8 mouse cellular contexts compared by ENCODE assay signal in genomic region chr16:35768469-35768784, GRCm38 (mm10). TPM values are rescaled to one million over a fixed set of nuclear protein-coding genes. Genes with fewer than 3 reads are reported as not detected.
DNase-seq lines count a peak whose midpoint lies in the region; ATAC-seq lines count a peak whose summit lies in the region.

No protein-coding gene starts in this region.

- peak; percentile 7 for DNase-seq in kidney, adult 9 months
- no peak for DNase-seq in kidney, adult 11 months
- no peak for DNase-seq in urinary bladder, postnatal 14 days (ENCODE audit: low spot score)
- DNase-seq in frontal cortex, adult 2 months (ENCODE audit: extremely low spot score in 1 of 2, low spot score in 1 of 2): no peak
- no peak for DNase-seq in layer of hippocampus, adult 9-10 months (ENCODE audit: low spot score)

- peaks cover 39% of the 10 kb centered on the region for H3K4me1 ChIP-seq in hindbrain, embryonic 15.5 days (replicated peaks)
- peaks cover 41% of the 10 kb centered on the region for H3K4me1 ChIP-seq in midbrain, embryonic 15.5 days

- no peaks in the 10 kb centered on the region for H3K36me3 ChIP-seq in hindbrain, embryonic 15.5 days
- no peaks in the 10 kb centered on the region for H3K36me3 ChIP-seq in midbrain, embryonic 15.5 days (replicated peaks)

- H3K4me3 ChIP-seq in hindbrain, embryonic 15.5 days: peak overlapping the region; percentile 59
- H3K4me3 ChIP-seq in midbrain, embryonic 15.5 days: peak overlapping the region; percentile 89

- H3K27ac ChIP-seq in hindbrain, embryonic 15.5 days (replicated peaks): peak overlapping the region; percentile 67; the same call in 1 of the 2 replicates
- peak overlapping the region; percentile 71; the same call in 1 of the 2 replicates for H3K27ac ChIP-seq in midbrain, embryonic 15.5 days

- H3K27me3 ChIP-seq in hindbrain, embryonic 15.5 days: no peaks in the 10 kb centered on the region
- no peaks in the 10 kb centered on the region for H3K27me3 ChIP-seq in midbrain, embryonic 15.5 days (replicated peaks)

- no peaks in the 10 kb centered on the region for H3K9me3 ChIP-seq in hindbrain, embryonic 15.5 days
- no peaks in the 10 kb centered on the region for H3K9me3 ChIP-seq in midbrain, embryonic 15.5 days

- peak overlapping the region; percentile 77 for H3K9ac ChIP-seq in hindbrain, embryonic 15.5 days
- H3K9ac ChIP-seq in midbrain, embryonic 15.5 days: peak overlapping the region; percentile 94

- 28% methylated on average over 6 of the region's 6 CpGs for WGBS in hindbrain, embryonic 15.5 days
- WGBS in midbrain, embryonic 15.5 days: 22% methylated on average over 6 of the region's 6 CpGs

- peak overlapping the region; percentile 96 for H3K4me2 ChIP-seq in hindbrain, embryonic 15.5 days
- peak overlapping the region; percentile 97 for H3K4me2 ChIP-seq in midbrain, embryonic 15.5 days

- peak; percentile 4 for ATAC-seq in activated CD4-positive, CD25-positive, alpha-beta regulatory T cell, adult 4 months
- ATAC-seq in hindbrain, embryonic 15.5 days (ENCODE audit: low FRiP score, low read depth): peak; percentile 1; the same call in 1 of the 2 replicates
- ATAC-seq in midbrain, embryonic 15.5 days (replicated peaks): no peak

RNA-seq across cellular contexts. Expression of gene Dirc2, which starts 0.7 kb away (rescaled TPM):
- polyA plus RNA-seq in activated CD4-positive, CD25-positive, alpha-beta regulatory T cell, adult 4 months (2017; shearing (Covaris generic)): 1 to 10 TPM; 1.9 to 2.5 TPM
- polyA plus RNA-seq in hindbrain, embryonic 15.5 days (2015; fragmentation: Nextera tagmentation; extraction: Ambion mirVana): 33.9 and 34.8 TPM in 2 replicates
- 31.4 TPM in 2 replicates for polyA plus RNA-seq in midbrain, embryonic 15.5 days (2015; fragmentation: Nextera tagmentation; extraction: Ambion mirVana)
- 56.0 and 60.0 TPM in 2 replicates for polyA plus RNA-seq in frontal cortex, adult 2 months (2012; rRNA removed)

RNA-seq across cellular contexts. Expression of gene Hspbap1, which starts 1.7 kb away (rescaled TPM):
- polyA plus RNA-seq in activated CD4-positive, CD25-positive, alpha-beta regulatory T cell, adult 4 months (2017; shearing (Covaris generic)): 10 to 100 TPM; 22.4 to 28.9 TPM
- polyA plus RNA-seq in hindbrain, embryonic 15.5 days (2015; fragmentation: Nextera tagmentation; extraction: Ambion mirVana): 14.5 and 17.1 TPM in 2 replicates
- polyA plus RNA-seq in midbrain, embryonic 15.5 days (2015; fragmentation: Nextera tagmentation; extraction: Ambion mirVana): 17.2 and 18.5 TPM in 2 replicates
- polyA plus RNA-seq in frontal cortex, adult 2 months (2012; rRNA removed): 5.9 and 6.5 TPM in 2 replicates
